Mouse (Mus musculus) 3T3-L1 (cell line): ENCODE results near the gene Hsf2.

Experiments
- DNase-seq: peaks from one replicate; pipeline ENCODE4 v3.0.0-alpha.2; 2015; ENCODE audit warnings: low read depth, low spot score

Hsf2 gene

DNA sequence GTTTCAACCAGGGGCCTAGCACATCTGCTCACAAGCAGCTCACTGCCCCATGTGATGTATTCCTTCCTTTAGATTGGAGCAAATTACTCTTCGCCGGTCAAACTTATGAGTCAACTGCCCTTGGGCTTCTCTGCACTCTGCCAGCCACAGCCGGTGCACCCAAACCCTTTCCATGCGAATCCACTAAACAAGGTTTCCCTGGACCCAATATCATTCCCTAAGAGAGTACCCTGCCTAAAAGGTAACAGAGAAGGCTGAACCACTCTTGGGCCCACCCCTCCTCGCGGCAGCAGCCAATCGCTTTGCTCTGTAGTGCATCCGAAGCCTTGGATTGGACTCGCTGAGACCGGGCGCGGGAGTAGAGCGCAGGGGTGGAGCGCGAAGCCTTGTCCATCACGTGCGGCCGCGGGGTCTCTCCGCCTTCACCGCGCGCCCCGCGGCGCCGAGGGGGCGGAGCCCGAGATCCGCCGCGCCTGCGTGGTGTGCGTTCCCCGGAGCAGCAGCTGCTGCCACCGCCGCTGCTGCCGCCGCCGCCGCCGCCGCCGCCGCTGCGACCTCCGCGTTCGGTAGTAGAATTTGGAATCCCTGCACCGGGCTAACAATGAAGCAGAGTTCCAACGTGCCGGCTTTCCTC lies at the start of gene Hsf2:
Gene Hsf2, plus strand, starts transcription at position 478 of the 634 bp plus-strand sequence.
- DNase-seq = peak; percentile 94

DNA sequence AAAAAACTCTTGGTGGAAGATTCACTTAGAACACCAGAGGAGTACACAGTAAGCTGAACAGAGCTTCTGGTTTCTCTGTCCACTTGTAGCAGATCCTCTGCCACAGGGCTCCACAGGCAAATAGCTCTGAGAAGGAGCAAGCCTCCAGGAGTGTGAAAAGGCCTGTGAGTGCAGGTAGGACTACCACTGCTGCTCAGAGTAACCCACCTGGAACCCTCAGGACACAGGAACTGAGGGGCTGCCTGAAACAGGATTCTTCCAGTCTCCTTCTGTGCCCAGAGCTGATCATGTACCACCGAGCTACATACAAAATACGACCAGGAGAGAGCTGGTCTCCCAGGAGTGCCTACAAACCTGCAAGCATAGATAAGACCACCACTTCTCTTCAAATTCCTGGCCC lies 48.3 kb upstream of the Hsf2 start:
- DNase-seq = no peak

GRCm38 (mm10) chr10:57441049-57441448 lies 45.1 kb upstream of the Hsf2 start:
- DNase-seq = peak; percentile 9

DNA sequence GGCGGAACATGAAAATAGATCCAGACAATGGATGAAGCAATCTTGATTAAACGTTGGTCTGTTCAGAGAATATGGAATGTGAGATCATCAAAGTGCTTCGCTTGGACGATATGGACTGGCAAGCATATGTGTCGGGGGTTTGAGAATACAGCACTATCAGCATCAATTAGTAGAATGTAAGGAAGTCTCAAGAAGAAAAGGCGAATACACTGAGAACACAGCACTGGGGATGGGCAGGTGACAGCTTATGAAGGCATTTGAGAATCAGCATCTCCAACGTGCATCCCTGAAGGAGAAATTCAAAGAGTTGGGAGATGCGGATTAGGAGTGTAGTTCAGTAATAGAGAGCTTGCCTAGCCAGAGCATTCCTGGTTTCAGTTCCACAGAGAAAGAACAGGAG lies 41.8 kb upstream of the Hsf2 start:
- no peak for DNase-seq

- no peak for DNase-seq
Measured at GRCm38 (mm10) chr10:57445655-57446054, 40.5 kb upstream of the Hsf2 start.

GRCm38 (mm10) chr10:57447657-57448050 lies 38.5 kb upstream of the Hsf2 start:
- no peak for DNase-seq

DNA sequence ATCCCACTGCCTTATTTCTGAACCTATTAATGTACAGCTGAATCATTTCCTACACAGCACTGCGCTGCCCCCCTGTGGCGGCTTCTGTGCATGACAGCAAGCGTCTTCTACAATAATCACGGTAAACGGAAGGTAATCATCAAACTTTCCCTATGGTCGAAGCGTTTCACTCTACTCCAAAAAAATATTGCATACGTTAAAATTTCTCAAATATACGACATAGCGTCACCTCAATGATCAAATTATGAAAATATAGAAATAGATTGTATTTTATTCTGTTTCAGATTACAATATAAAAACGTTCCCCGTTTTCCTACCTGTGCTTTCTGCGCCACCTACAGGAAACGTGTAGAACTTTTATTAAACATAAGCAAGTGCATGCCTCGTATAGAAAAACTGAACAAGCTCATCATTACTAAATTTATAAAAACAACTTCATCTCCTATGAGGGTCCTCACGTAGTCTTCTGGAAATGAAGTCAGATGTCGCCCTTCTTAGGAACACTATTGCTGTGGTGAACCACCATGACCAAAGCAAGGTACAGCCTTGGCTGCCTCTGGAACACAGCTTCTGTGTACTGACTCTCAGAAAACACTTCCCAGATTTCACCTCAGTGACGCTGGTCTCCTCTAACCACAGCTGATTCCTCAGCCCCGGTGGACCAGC lies 38.0 kb upstream of the Hsf2 start:
- DNase-seq = peak; percentile 83

DNA sequence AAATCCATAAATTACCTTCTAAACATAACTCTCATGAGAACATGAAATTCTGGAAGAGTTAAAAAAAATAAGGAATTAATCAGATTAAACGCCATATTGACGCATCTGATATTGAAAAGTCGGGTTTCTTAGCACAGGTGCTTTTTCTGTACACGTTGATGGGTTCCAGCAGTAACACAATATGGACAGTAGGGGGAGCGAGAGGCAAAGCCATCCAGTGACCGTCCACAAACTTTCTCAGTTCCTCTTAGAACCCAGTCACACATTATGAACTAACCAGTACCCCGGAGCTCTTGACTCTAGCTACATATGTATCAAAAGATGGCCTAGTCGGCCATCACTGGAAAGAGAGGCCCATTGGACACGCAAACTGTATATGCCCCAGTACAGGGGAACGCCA lies 22.9 kb upstream of the Hsf2 start:
- DNase-seq = peak; percentile 77

- peak; percentile 31 for DNase-seq
Measured at GRCm38 (mm10) chr10:57465768-57466167, 20.4 kb upstream of the Hsf2 start.

- DNase-seq = peak; percentile 67
Measured at GRCm38 (mm10) chr10:57477121-57477843, 8.9 kb upstream of the Hsf2 start.

DNA sequence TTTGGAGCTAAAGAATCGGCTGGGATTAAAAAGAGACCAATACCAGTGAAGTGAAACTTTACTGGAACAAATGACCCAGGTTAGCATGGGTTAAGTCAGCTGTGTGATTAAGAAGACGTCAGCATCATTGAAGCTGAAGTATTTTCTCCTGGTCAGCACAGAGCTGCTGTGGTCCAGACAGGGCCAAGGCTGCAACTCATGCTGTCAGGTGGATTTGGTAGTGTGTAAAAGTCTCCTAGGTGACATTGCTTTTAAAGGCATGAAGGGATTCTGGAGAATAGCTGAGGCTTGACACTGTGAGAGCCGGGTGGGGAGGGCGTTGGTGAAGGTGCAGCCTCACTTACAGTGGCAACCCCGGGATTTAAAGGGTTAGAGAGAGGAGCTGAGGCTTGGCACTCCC lies 4.5 kb upstream of the Hsf2 start:
- DNase-seq = no peak

DNA sequence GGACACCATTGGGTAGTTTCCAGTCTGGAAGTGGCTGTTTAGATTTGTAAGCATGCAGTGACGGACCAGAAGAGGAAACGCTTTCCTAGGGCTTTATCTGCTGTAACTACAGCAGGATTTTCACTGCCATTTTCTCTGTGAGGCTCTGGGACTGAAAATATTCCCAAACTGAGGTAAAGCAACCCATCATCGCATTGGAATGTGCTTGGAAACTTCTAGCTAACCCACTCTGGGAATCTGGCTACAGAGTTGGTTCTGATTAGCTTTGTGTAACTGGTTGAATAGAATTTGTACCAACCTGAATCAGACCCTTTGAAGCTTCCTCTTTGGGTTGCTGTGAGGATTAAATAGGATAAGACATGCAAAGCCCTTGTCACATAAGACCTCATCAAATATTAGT lies 1.4 kb upstream of the Hsf2 start:
- DNase-seq = peak; percentile 74

GRCm38 (mm10) chr10:57486542-57487071 lies 422 bp downstream of the Hsf2 start:
- DNase-seq = no peak

GRCm38 (mm10) chr10:57487201-57487600 lies 1.0 kb downstream of the Hsf2 start:
- peak; percentile 44 for DNase-seq

DNA sequence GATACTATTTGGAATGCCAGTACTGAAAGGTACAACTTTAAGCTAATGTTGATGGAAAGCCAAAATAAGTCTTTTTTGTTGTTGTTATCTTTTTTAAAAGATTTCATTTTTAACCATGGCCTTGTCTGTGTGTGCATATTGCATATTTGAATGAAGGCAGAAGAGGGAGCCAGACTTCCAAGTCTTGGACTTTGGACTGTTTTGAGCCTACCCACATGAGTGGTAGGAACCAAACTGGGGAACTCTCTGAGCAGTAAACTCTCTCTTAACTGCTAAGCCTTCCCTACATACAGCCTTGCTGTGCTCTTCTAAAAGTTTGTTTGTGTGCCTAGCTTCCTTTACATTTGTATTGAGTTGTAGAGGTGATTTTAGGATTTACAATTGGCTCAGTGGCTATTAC lies 2.4 kb downstream of the Hsf2 start:
- DNase-seq = peak; percentile 42

- no peak for DNase-seq
Measured at GRCm38 (mm10) chr10:57492050-57492449, 5.9 kb downstream of the Hsf2 start.

DNA sequence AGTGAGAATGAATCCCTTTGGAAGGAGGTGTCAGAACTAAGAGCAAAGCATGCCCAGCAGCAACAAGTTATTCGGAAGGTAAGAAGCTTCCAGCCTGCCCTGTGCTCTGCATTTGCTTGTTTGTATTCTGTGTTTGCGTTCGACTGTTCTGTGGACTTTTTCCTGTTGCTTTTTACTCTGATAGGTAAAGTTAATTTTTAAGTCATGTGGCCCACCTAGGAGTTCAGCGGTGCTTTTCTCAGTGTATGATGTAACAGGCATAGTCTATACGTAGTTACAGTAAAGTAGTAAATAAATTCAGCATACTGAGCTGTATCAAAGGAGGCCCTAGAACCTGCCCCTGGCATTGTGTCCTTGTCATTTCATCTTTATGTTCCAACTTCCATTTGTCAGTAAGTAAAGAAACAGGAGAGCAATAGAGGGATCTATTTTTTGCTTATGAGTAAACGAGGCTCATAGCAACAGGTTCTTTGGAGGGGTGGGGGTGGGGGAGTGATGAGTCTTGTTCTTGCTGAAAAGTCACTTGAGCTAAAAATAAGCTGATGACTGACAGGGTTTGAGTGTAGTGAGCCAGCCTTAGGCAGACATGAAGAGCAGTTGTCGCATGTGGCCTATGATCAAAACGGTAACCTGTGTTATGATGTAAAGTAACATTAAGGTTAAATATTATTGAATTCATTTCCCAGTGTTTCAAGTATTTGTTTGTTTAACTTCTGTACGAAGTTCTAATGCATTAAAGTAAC lies 13.4 kb downstream of the Hsf2 start:
- DNase-seq = no peak

- no peak for DNase-seq
Measured at GRCm38 (mm10) chr10:57514616-57515015, 28.4 kb downstream of the Hsf2 start.

DNA sequence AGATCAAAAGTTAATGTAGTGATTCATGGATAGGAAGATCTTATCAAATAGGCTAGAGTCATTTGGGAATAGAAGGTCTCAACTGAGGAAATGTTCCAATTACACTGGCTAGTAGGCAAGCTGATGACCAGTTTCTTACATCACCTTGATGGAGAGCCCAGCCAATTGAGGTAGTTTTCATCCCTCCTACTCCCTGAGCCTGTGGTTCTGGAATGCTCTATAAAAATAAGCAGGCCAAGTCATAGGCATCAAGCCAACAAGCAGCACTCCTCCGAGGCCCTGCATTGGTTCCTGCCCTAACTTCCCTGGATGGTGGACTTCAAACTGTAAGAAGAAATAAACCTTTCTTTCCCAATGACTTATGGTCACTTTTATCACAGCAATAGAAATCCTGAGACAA lies 29.1 kb downstream of the Hsf2 start:
- peak; percentile 44 for DNase-seq

DNA sequence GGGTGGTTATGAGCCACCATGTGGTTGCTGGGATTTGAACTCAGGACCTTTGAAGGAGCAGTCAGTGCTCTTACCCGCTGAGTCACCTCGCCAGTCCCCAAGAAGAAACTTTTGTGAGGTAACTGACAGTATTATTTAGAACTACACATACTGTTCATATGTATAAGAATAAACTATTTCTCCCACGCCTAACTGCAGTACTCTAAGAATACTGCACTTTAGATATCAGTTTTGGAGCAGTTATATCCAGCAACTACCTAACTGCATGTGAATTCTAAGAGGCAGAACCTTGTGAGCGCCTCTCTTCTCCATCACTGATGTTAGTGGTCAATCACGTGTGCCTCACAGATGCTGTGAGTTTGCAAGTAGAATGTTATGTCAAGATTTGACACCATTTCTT lies 40.3 kb downstream of the Hsf2 start:
- no peak for DNase-seq

DNA sequence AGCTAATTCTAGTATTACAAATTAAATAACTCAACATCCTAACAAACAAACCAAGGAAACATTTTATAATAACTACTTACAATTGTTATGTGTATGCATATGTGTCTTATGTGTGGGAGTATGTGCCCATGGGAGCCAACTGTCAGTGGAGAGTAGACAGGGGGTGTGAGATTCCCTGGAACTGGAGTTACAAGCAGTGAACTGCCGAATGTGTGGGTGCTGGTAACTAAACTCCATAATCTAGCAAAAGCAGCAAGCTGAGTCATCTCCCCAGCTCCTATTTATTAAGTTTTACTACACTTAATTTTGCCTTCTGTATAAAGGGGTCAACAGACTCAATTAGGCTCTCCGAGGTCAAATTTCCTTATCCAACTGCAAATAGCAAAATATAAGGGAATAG lies 44.9 kb downstream of the Hsf2 start:
- peak; percentile 47 for DNase-seq
